Mouse (Mus musculus) Muller cell, postnatal 12 days (primary cell): Measurements from ENCODE around the gene Rps18.

Experiments used
- DNase-seq: peaks from one replicate; pipeline ENCODE4 v3.0.0-alpha.2; 2015; ENCODE audit errors: inconsistent ontology term

Gene Rps18

GRCm38 (mm10) chr17:33920282-33921097, 35.3 kb downstream of the Rps18 start:
- DNase-seq = peak; percentile 92

GRCm38 (mm10) chr17:33919351-33920281, 36.2 kb downstream of the Rps18 start:
- peak; percentile 87 for DNase-seq

- DNase-seq = no peak
These were observed 37.3 kb downstream of the Rps18 start for GRCm38 (mm10) chr17:33918293-33919203.

GRCm38 (mm10) chr17:33917656-33918292, 38.0 kb downstream of the Rps18 start:
- no peak for DNase-seq

- no peak for DNase-seq
These were observed 38.8 kb downstream of the Rps18 start for GRCm38 (mm10) chr17:33916847-33917655.

GRCm38 (mm10) chr17:33916294-33916693, 39.5 kb downstream of the Rps18 start:
- no peak for DNase-seq

GRCm38 (mm10) chr17:33915671-33916250, 40.0 kb downstream of the Rps18 start, which contains the start of the genes Tapbp and Zbtb22:
TSS of gene Tapbp (plus strand) at chr17:33915899.
TSS of gene Zbtb22 (plus strand) at chr17:33915904.
- DNase-seq = peak; percentile 100

- no peak for DNase-seq
These were observed 40.8 kb downstream of the Rps18 start for GRCm38 (mm10) chr17:33914969-33915391.

- no peak for DNase-seq
These were observed 41.9 kb downstream of the Rps18 start for GRCm38 (mm10) chr17:33913905-33914304.

- no peak for DNase-seq
These were observed 42.5 kb downstream of the Rps18 start for GRCm38 (mm10) chr17:33913264-33913663.

GRCm38 (mm10) chr17:33911813-33912414, 43.9 kb downstream of the Rps18 start:
- DNase-seq = no peak

GRCm38 (mm10) chr17:33911052-33911812, 44.6 kb downstream of the Rps18 start:
- no peak for DNase-seq

GRCm38 (mm10) chr17:33910346-33911051, 45.3 kb downstream of the Rps18 start:
- DNase-seq = no peak

- DNase-seq = peak; percentile 69
These were observed 45.9 kb downstream of the Rps18 start for GRCm38 (mm10) chr17:33909869-33910250.

- peak; percentile 99 for DNase-seq
These were observed 46.5 kb downstream of the Rps18 start, which contains the start of gene Daxx for GRCm38 (mm10) chr17:33909077-33909868. TSS of gene Daxx (plus strand) at chr17:33909414.

- no peak for DNase-seq
These were observed 47.3 kb downstream of the Rps18 start for GRCm38 (mm10) chr17:33908331-33909076.
